Mouse (Mus musculus): ENCODE measurements around the gene Olfr393.

Olfr393 gene

GRCm38 (mm10) chr11:73851354-73851753 lies at the start of gene Olfr393:
Gene Olfr393, minus strand, starts transcription at chr11:73851454.
- DNase-seq (ENCODE audit: extremely low spot score): no peak

GRCm38 (mm10) chr11:73890671-73891070 lies 39.4 kb upstream of the Olfr393 start, which contains the start of gene Olfr394:
Gene Olfr394, minus strand, starts transcription at chr11:73890771.
- no peak for DNase-seq (ENCODE audit: extremely low spot score)

DNA sequence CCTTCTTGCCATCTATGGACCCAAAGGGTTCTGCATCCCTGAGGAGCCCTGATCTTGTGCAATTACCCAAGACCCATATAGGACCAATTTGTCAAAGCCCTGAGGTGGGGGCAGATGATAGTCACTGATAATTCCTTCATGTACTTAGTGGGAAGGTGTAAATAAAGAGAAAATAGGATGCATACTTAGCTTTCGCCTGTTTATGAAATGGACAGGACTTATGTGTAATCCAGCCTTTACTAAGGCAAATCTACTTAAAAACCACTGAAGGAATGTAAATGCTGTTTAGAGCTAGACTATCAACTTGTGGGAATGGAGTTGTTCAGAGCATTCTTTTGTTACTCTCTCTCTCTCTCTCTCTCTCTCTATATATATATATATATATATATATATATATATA lies 34.3 kb downstream of the Olfr393 start, which contains the start of gene Olfr392:
Gene Olfr392 (minus strand): TSS at position 101 of the 400 bp plus-strand sequence.
- no peak for DNase-seq (ENCODE audit: extremely low spot score)

- DNase-seq (ENCODE audit: extremely low spot score): no peak
Observed at GRCm38 (mm10) chr11:73802952-73803351, 48.3 kb downstream of the Olfr393 start, which contains the start of gene Olfr391-ps. Gene Olfr391-ps, minus strand, starts transcription at chr11:73803052.

All from embryo, embryonic 9.5 days (tissue).